Mouse (Mus musculus) hindbrain, postnatal 0 days (tissue): ENCODE measurements around the gene Depdc5. TPM values are rescaled to one million over a fixed set of nuclear protein-coding genes. Genes with fewer than 3 reads are reported as not detected.
"Not testable (repeated sequence)": the region's sequence is repeated elsewhere in the genome, so short reads cannot be mapped to it uniquely, and the experiment has no call there.

Source experiments
- ATAC-seq: fragments of 200-750 bp; cut with Nextera tagmentation; 2 replicates; pipeline ENCODE4 v1.8.0; 2017; ENCODE audit warnings: mild to moderate bottlenecking, moderate TSS enrichment, moderate library complexity
- DNase-seq: peaks from one replicate; pipeline ENCODE4 v3.0.0-alpha.2; 2015; ENCODE audit warnings: low spot score
- H3K27ac ChIP-seq: fragments of 300-500 bp; sonication (generic); 2 replicates; pipeline ENCODE4 v1.5.1; 2014; ENCODE audit warnings: mild to moderate bottlenecking
- H3K27me3 ChIP-seq: fragments of 300-500 bp; sonication (generic); 2 replicates; pipeline ENCODE4 v1.6.1; 2014; ENCODE audit warnings: low read length, mixed read lengths; ENCODE audit not compliant: insufficient read depth
- H3K36me3 ChIP-seq: fragments of 300-500 bp; sonication (generic); 2 replicates; pipeline ENCODE4 v1.6.1; 2014; ENCODE audit warnings: low read length, mixed read lengths; ENCODE audit not compliant: insufficient read depth
- H3K4me1 ChIP-seq: fragments of 300-500 bp; sonication (generic); 2 replicates; pipeline ENCODE4 v1.6.1; 2014; ENCODE audit warnings: antibody characterized with exemption, low read length, mixed read lengths; ENCODE audit not compliant: insufficient read depth
- H3K4me2 ChIP-seq: fragments of 300-500 bp; sonication (generic); 2 replicates; pipeline ENCODE4 v1.6.1; 2014; ENCODE audit warnings: low read depth, mild to moderate bottlenecking, low read length, moderate library complexity, mixed read lengths
- H3K4me3 ChIP-seq: fragments of 300-500 bp; sonication (generic); 2 replicates; pipeline ENCODE4 v1.5.1; 2014; ENCODE audit warnings: low read length
- H3K9ac ChIP-seq: fragments of 300-500 bp; sonication (generic); replicated peaks from 2 replicates; pipeline ENCODE4 v1.6.1; 2014; ENCODE audit warnings: mild to moderate bottlenecking, low read length, moderate library complexity, mixed read lengths
- H3K9me3 ChIP-seq: fragments of 300-500 bp; sonication (generic); 2 replicates; pipeline ENCODE4 v1.6.1; 2016; ENCODE audit warnings: low read length, mixed read lengths
- CTCF ChIP-seq: IDR thresholded peaks from 2 replicates; pipeline ENCODE4 v1.5.1; 2016; ENCODE audit warnings: antibody characterized with exemption, control low read depth, low read depth
- WGBS: fragments of 180-500 bp; shearing (Covaris S2); extraction: QIAGEN DNeasy Blood & Tissue Kit; methylation state at CpG from one replicate; pipeline ENCODE4 v1.1.7; 2014; 5-methylcytosine and 5-hydroxymethylcytosine counted together
- polyA plus RNA-seq: library from polyadenylated mRNA; unstranded; fragments of >200 nt; fragmentation: Nextera tagmentation; extraction: Ambion mirVana; gene quantifications from 2 replicates; pipeline ENCODE4 v1.2.1, GENCODE M21; 2015
- total RNA-seq: library from RNA; depleted of rRNA; stranded (reverse); fragments of >200 nt; gene quantifications from 2 replicates; pipeline ENCODE4 v1.2.3, GENCODE M21; 2014; rRNA removed

The Depdc5 gene
- total RNA-seq: 35.7 and 40.0 TPM in 2 replicates
- polyA plus RNA-seq: 15.8 and 16.7 TPM in 2 replicates

DNA sequence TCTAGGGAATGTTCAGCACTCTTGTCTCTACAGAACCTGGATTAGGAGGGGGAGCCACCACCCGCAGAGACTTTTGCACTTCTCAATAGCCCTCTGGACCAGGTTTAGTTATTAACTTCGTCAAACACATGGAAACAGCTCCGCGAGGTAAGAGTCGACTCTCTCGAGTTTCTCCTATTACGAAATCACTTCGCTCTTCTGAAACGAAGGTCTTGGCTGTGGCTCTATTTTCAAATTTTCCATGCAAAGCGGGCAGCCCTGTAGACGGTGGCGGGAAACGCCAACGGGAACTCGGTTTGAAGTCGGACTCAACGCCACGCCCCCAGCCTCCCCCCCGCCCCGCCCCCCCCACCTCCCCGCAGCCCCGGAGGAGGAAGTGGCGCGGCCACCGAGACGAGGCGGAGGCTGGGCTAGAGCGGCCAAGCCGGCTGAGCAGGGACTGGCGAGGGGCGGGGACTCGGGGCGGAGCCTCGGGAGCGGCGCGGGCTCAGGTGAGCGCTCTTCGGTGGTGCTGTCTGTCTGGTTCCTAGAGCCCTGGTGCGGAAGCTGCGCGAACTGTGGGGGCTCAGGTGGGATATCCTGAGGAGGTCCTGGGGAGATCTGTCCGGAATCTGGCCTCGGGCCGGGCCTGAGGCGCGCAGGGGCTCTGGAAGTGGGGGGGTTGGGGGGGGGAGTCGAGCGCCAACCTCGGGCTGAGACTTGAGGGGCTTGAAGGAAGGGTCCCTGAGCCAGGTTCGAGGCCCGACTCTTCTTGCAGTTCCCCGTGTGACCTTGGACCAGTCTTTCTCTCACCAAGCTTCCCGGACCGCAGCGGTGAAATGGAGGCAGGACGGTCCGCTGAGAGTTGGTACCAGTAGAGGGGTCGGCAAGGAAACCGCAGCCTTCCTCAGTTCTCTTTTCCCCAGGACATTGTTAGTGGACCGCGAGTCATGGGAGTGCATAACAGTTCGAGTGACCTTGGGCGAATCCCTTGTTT, at the start of gene Depdc5:
Depdc5 (plus strand) TSS at position 449 of the 976 bp plus-strand sequence.
- Histone ChIP-seq H3K27me3 (no peaks in the 10 kb centered on the region), H3K36me3 (peaks cover 10% of the 10 kb centered on the region; the same call in 1 of the 2 replicates), H3K9me3 (no peaks in the 10 kb centered on the region), H3K9ac (peak within 1 kb of the TSS; percentile 65), H3K4me3 (peak within 1 kb of the TSS; percentile 75), H3K27ac (peak within 1 kb of the TSS; percentile 62; the same call in 1 of the 2 replicates), H3K4me1 (no peaks in the 10 kb centered on the region), H3K4me2 (peak within 1 kb of the TSS; percentile 72)
- TF ChIP-seq CTCF: 0 out of 2 replicates have a peak, but pooled peaks have one; percentile 5
- peak; percentile 99 for ATAC-seq
- WGBS: 1% methylated on average over 63 of the region's 64 CpGs
- DNase-seq: peak; percentile 95

DNA sequence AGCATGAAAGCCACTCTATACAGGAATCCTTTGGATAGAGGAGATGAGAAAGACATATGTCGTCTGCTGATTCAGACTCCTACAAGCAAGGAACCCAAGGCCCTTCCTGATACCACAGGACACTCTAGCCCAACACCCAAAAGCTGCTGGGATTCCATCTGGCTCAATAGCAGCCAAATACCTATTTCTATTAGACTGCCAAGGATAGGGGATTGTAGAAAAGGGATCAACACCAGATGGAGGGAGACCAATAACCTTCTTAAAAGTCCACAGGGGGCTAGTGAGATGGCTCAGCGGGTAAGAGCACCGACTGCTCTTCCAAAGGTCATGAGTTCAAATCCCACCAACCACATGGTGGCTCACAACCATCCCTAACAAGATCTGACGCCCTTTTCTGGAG, 48.1 kb upstream of the Depdc5 start:
- no peak for DNase-seq
- Histone ChIP-seq H3K27ac (no peak overlapping the region), H3K4me1 (no peaks in the 10 kb centered on the region), H3K4me3 (no peak overlapping the region), H3K9ac (no peak overlapping the region), H3K27me3 (no peaks in the 10 kb centered on the region), H3K9me3 (no peaks in the 10 kb centered on the region), H3K4me2 (no peak overlapping the region), H3K36me3 (peaks cover 23% of the 10 kb centered on the region)
- TF ChIP-seq CTCF: no peak
- ATAC-seq: no peak
- WGBS: 89% methylated on average over 4 of the region's 4 CpGs

DNA sequence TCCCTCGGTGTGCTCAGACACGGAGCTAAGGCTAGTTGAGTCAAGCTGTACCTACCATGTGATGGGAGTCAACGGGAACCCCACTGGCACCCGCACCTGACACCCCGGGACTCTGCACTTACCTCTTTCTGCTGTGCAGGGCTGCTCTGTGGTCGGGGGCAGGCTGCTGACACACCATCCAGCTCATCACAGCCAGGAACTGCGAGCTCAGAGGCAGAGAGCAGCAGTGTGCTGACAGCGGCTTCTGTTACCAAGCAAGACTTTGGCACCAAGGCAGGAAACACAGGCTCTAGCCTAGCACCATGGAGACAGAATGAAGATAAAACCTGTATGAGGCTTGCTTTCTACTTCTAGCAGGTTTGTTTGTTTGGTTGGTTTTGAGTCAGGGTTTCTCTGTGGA, 43.0 kb upstream of the Depdc5 start:
- Histone ChIP-seq H3K9me3 (no peaks in the 10 kb centered on the region), H3K4me1 (no peaks in the 10 kb centered on the region), H3K9ac (no peak overlapping the region), H3K27ac (no peak overlapping the region), H3K4me2 (no peak overlapping the region), H3K4me3 (no peak overlapping the region), H3K27me3 (no peaks in the 10 kb centered on the region), H3K36me3 (peaks cover 24% of the 10 kb centered on the region)
- no peak for TF ChIP-seq CTCF
- WGBS: 91% methylated on average over 8 of the region's 8 CpGs
- ATAC-seq (no peak), DNase-seq (no peak)

DNA sequence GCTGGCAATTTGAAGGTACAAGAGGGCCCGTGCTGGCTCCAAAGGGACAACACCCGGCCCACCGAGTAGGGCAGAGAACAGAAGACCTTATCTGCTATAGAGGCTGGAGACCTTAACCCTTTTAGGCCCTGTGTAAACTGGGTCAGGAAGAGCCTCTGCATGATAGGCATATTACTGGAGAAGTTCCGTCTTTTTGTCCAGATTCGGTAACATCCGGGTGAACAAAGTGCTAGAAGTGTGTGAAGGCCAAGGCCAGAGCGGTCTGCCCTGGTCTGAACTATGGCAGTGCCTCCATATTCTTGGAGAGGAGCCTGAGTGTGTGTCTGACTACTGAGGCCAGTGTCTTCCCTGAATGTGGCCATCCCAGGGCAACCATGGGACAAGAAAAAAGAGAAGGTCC, 36.5 kb upstream of the Depdc5 start, which contains the start of gene Gm20671:
Gm20671 (minus strand) TSS at position 101 of the 400 bp plus-strand sequence.
- Histone ChIP-seq H3K36me3 (peaks cover 35% of the 10 kb centered on the region; the same call in 1 of the 2 replicates), H3K4me1 (no peaks in the 10 kb centered on the region), H3K9ac (no peak within 1 kb of the TSS), H3K4me3 (no peak within 1 kb of the TSS), H3K9me3 (no peaks in the 10 kb centered on the region), H3K27ac (no peak within 1 kb of the TSS), H3K27me3 (no peaks in the 10 kb centered on the region), H3K4me2 (no peak within 1 kb of the TSS)
- DNase-seq: no peak
- ATAC-seq: no peak
- 92% methylated on average over 7 of the region's 7 CpGs for WGBS
- no peak for TF ChIP-seq CTCF

DNA sequence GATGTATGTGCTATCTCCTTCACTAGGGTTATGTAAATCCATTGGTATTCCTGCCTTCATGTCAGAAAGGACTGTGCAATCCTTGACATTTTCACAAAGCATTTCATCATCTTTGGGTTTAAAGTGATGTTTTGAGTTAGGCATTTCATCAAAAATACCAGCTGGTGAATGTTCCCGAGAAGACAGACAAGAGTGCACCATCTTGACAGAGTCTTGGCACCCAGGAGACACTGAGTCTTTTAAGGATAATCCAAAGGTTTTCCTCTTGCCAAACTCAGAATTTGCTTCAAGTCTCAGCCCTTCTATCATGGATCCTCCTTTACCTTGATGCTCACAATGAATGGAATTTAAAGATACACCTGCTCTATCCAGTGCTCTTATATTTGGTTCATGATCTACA, 34.7 kb upstream of the Depdc5 start:
- H3K4me3 ChIP-seq, H3K4me1 ChIP-seq, H3K4me2 ChIP-seq, DNase-seq, H3K9ac ChIP-seq, ATAC-seq, H3K27me3 ChIP-seq, H3K27ac ChIP-seq, H3K9me3 ChIP-seq: not testable (repeated sequence)
- 94% methylated on average over 1 of the region's 1 CpGs for WGBS
- H3K36me3 ChIP-seq: peaks cover 33% of the 10 kb centered on the region; the same call in 1 of the 2 replicates

DNA sequence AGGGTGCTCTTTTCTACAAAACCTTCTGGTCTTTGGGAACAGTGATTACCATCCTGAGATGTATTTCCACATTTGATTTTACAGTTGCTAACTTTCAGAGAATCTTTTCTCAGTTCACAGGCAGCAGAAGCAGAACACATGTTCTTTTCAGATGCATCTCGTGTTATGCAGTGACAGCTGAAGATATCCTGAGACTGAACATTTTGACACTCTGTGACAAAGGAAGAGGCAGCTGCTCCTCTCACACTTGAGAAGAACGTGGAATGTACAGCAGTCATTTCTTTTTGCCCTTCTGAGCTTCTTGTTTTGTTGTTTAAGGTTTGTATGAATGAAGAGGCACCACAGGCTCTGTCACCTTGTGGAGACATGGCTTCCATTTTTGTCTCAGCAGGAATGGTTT, 33.4 kb upstream of the Depdc5 start:
- 88% methylated on average over 2 of the region's 2 CpGs for WGBS
- no peaks in the 10 kb centered on the region for H3K4me1 ChIP-seq
- no peak overlapping the region for H3K4me3 ChIP-seq
- no peak overlapping the region for H3K4me2 ChIP-seq
- H3K27ac ChIP-seq: no peak overlapping the region
- TF ChIP-seq CTCF: no peak
- H3K27me3 ChIP-seq: no peaks in the 10 kb centered on the region
- no peak overlapping the region for H3K9ac ChIP-seq
- no peaks in the 10 kb centered on the region for H3K9me3 ChIP-seq
- DNase-seq (no peak), ATAC-seq (no peak)
- peaks cover 33% of the 10 kb centered on the region; the same call in 1 of the 2 replicates for H3K36me3 ChIP-seq
